Mouse (Mus musculus) liver, embryonic 11.5 days (tissue): ENCODE results near the gene Dnajc4. TPM values are rescaled to one million over a fixed set of nuclear protein-coding genes. Genes with fewer than 3 reads are reported as not detected.

Source experiments
- ATAC-seq: fragments of 200-750 bp; cut with Nextera tagmentation; replicated peaks from 2 replicates; pipeline ENCODE4 v1.8.0; 2017; ENCODE audit warnings: moderate number of reproducible peaks, mild to moderate bottlenecking, moderate TSS enrichment, moderate library complexity; ENCODE audit not compliant: low FRiP score
- DNase-seq: peaks from one replicate; pipeline ENCODE4 v3.0.0-alpha.2; 2017; ENCODE audit warnings: low spot score
- H3K27ac ChIP-seq: fragments of 300-500 bp; sonication (generic); 2 replicates; pipeline ENCODE4 v1.5.1; 2014; ENCODE audit warnings: mild to moderate bottlenecking, low read depth, low read length, control low read depth
- H3K27me3 ChIP-seq: fragments of 300-500 bp; sonication (generic); replicated peaks from 2 replicates; pipeline ENCODE4 v1.6.1; 2014; ENCODE audit warnings: low read length, mixed read lengths; ENCODE audit not compliant: control insufficient read depth, insufficient read depth
- H3K36me3 ChIP-seq: fragments of 300-500 bp; sonication (generic); 2 replicates; pipeline ENCODE4 v1.6.1; 2014; ENCODE audit warnings: mild to moderate bottlenecking, low read length, moderate library complexity, mixed read lengths; ENCODE audit not compliant: control insufficient read depth, insufficient read depth
- H3K4me1 ChIP-seq: fragments of 300-500 bp; sonication (generic); replicated peaks from 2 replicates; pipeline ENCODE4 v1.6.1; 2014; ENCODE audit warnings: low read length, mixed read lengths; ENCODE audit not compliant: control insufficient read depth, insufficient read depth
- H3K4me2 ChIP-seq: fragments of 300-500 bp; sonication (generic); 2 replicates; pipeline ENCODE4 v1.6.1; 2014; ENCODE audit warnings: mild to moderate bottlenecking, control low read depth, moderate library complexity
- H3K4me3 ChIP-seq: fragments of 300-500 bp; sonication (generic); 2 replicates; pipeline ENCODE4 v1.5.1; 2014; ENCODE audit warnings: low read depth, low read length, control low read depth
- H3K9ac ChIP-seq: fragments of 300-500 bp; sonication (generic); 2 replicates; pipeline ENCODE4 v1.6.1; 2014; ENCODE audit warnings: low read depth, low read length, control low read depth
- H3K9me3 ChIP-seq: fragments of 300-500 bp; sonication (generic); 2 replicates; pipeline ENCODE4 v1.6.1; 2016; ENCODE audit warnings: low read length, inconsistent platforms, mixed read lengths; ENCODE audit not compliant: control insufficient read depth
- WGBS: fragments of 180-500 bp; shearing (Covaris S2); extraction: QIAGEN DNeasy Blood & Tissue Kit; methylation state at CpG from one replicate; pipeline ENCODE4 v1.1.7; 2014; 5-methylcytosine and 5-hydroxymethylcytosine counted together
- polyA plus RNA-seq: library from polyadenylated mRNA; unstranded; fragments of >200 nt; fragmentation: Nextera tagmentation; extraction: Ambion mirVana; gene quantifications from 2 replicates; pipeline ENCODE4 v1.2.1, GENCODE M21; 2014

Gene Dnajc4
- polyA plus RNA-seq, 1 experiment from 2014 or later: 14.7 TPM

DNA sequence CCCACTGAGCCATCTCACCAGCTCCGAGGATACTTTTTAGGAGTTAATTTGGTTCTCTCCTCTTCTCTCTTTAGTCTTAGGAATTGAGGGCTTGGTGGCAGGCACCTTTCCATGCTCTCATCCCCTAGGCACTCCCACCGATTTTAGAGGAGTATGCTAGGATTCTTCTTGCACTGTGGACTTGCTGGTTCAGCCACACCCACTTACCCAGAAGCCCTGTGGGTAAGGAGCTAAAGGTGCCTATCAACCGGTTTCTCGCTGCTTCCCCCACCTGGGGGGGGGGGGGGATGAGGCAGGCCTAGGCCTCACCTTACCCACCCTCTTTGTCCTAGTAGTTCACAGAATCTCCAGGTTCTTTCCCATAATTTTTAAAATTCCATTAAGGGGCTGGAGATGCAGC lies 44.6 kb downstream of the Dnajc4 start:
- DNase-seq: no peak
- Histone ChIP-seq H3K36me3 (0 out of 2 replicates have a peak, but pooled peaks cover 3% of the 10 kb centered on the region), H3K4me2 (no peak overlapping the region), H3K27ac (no peak overlapping the region), H3K4me1 (peaks cover 26% of the 10 kb centered on the region), H3K9me3 (no peaks in the 10 kb centered on the region), H3K4me3 (no peak overlapping the region), H3K27me3 (no peaks in the 10 kb centered on the region), H3K9ac (no peak overlapping the region)
- ATAC-seq: no peak
- 56% methylated on average over 4 of the region's 4 CpGs for WGBS

DNA sequence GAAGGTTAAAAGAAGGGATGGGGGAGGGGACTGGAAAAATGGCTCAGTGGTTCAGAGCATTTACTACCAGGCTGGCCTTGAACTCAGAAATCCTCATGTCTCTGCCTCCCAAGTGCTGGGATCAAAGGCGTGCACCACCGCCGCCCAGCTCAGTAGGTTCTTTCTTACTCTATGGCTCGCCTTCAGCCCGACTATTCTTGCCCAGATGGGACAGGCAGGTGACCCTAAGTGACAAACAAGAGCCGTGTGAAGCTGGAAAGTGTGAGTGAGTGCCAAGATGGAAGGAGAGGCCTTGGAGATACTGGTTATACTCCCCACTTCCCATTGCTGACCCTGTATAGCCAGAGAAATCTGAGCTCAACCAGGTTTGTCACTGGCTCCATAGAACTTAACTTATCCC lies 48.7 kb downstream of the Dnajc4 start:
- 0 out of 2 replicates have a peak, but pooled peaks cover 3% of the 10 kb centered on the region for H3K36me3 ChIP-seq
- no peak overlapping the region for H3K4me2 ChIP-seq
- WGBS: 88% methylated on average over 6 of the region's 6 CpGs
- DNase-seq: no peak
- H3K4me1 ChIP-seq: peaks cover 16% of the 10 kb centered on the region
- H3K27me3 ChIP-seq: no peaks in the 10 kb centered on the region
- H3K27ac ChIP-seq: no peak overlapping the region
- no peak for ATAC-seq
- H3K9me3 ChIP-seq: no peaks in the 10 kb centered on the region
- H3K9ac ChIP-seq: no peak overlapping the region
- no peak overlapping the region for H3K4me3 ChIP-seq

DNA sequence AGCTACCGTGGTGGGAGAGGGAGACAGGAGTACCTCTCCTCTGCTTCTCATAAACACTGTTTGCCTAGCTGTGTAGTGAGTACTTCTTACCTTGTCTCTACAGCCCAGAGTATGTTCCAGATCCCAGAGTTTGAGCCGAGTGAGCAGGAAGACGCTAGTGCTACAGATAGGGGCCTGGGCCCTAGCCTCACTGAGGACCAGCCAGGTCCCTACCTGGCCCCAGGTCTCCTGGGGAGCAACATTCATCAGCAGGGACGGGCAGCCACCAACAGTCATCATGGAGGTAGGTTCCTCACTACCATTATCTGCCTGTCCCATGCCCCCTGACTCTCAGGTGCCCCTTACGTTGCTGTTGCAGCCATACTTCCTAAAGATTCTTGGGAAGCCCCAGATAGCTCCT lies 49.6 kb downstream of the Dnajc4 start:
- H3K4me2 ChIP-seq: peak overlapping the region; percentile 96
- no peak for DNase-seq
- WGBS: 25% methylated on average over 5 of the region's 5 CpGs
- H3K27ac ChIP-seq: peak overlapping the region; percentile 87
- no peaks in the 10 kb centered on the region for H3K9me3 ChIP-seq
- peak; percentile 11; the same call in 1 of the 2 replicates for ATAC-seq
- peak overlapping the region; percentile 70 for H3K4me3 ChIP-seq
- peaks cover 16% of the 10 kb centered on the region for H3K4me1 ChIP-seq
- 0 out of 2 replicates have a peak, but pooled peaks cover 3% of the 10 kb centered on the region for H3K36me3 ChIP-seq
- H3K9ac ChIP-seq: peak overlapping the region; percentile 83
- no peaks in the 10 kb centered on the region for H3K27me3 ChIP-seq

DNA sequence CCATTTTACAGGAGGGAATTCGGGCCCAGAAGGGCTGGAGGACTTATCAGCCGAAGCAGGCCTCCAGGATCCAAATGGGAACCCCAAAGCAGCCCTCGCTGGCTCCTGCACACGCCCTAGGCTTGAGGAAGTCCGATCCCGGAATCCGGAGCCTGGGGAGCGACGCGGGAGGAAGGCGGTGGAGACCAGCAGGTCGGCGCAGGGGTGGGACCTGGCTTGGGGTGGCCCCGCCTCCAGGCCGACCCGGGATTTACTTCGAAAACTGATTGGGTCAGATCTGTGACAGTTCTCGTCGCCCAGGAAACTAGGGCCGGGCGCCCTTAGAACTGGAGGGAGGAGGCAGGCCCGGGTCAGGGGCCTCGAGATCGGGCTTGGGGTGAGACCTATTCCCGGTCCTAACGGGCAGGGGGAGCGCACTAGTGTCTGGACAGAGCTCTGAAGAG lies 50.1 kb downstream of the Dnajc4 start, which contains the start of gene Gpr137:
Gpr137 (minus strand) TSS at position 232 of the 443 bp plus-strand sequence.
- H3K36me3 ChIP-seq: 0 out of 2 replicates have a peak, but pooled peaks cover 3% of the 10 kb centered on the region
- H3K9ac ChIP-seq: peak within 1 kb of the TSS; percentile 83
- H3K4me2 ChIP-seq: peak within 1 kb of the TSS; percentile 96
- peak; percentile 92 for ATAC-seq
- no peaks in the 10 kb centered on the region for H3K27me3 ChIP-seq
- under 1% methylated on average over 27 of the region's 27 CpGs for whole genome bisulfite sequencing
- H3K4me1 ChIP-seq: peaks cover 16% of the 10 kb centered on the region
- DNase-seq: peak; percentile 94
- no peaks in the 10 kb centered on the region for H3K9me3 ChIP-seq
- H3K4me3 ChIP-seq: peak within 1 kb of the TSS; percentile 70
- peak within 1 kb of the TSS; percentile 87 for H3K27ac ChIP-seq

DNA sequence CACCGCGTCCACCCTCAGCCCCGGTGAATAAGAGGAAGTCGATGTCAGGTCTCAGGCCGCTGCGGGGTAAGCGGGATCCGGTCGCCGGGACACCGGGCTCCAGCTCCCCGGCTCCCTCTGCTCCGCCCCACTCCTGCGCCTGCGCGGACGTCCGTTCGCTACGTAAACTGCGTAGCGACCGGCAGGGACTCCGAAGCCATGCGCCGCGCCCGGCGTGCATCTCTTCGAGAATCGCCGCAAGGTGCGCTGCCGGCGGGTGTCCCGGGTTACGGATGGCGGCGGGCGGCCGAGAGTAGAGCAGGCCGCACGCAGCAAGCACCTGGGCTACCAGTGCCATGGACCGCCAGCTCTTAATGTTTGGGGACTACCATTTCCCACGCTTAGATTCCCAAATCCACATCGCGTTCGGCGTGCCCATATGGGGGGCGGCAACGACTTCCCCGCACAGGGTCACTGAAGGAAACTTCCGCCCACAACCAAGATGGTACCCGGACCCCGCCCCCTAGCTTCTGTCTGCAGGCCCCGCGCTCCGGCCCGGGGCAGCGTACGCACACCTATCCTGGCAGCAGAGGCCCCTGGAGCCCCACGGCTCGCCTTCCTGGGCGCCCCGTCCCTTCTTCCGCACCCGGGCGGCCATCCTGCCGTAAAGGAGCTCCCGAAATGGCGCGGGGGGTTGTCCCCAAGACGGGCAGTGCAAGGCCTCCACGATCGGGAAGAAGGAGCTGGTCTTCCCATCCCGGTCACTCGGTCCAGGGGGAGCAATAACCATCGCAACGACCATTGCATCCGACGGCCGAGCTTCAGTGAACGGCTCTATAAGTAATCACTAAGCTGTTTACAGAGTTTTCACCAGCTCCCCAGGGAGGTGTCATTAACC lies 50.8 kb downstream of the Dnajc4 start, which contains the start of gene Bad:
Bad (plus strand) TSS at position 490 of the 877 bp plus-strand sequence.
- WGBS: under 1% methylated on average over 83 of the region's 83 CpGs
- H3K9ac ChIP-seq: peak within 1 kb of the TSS; percentile 83
- peak within 1 kb of the TSS; percentile 87 for H3K27ac ChIP-seq
- ATAC-seq (peak; percentile 80), DNase-seq (peak; percentile 94)
- H3K4me1 ChIP-seq: peaks cover 16% of the 10 kb centered on the region
- no peaks in the 10 kb centered on the region for H3K9me3 ChIP-seq
- no peaks in the 10 kb centered on the region for H3K27me3 ChIP-seq
- peak within 1 kb of the TSS; percentile 96 for H3K4me2 ChIP-seq
- 0 out of 2 replicates have a peak, but pooled peaks cover 3% of the 10 kb centered on the region for H3K36me3 ChIP-seq
- peak within 1 kb of the TSS; percentile 70 for H3K4me3 ChIP-seq

DNA sequence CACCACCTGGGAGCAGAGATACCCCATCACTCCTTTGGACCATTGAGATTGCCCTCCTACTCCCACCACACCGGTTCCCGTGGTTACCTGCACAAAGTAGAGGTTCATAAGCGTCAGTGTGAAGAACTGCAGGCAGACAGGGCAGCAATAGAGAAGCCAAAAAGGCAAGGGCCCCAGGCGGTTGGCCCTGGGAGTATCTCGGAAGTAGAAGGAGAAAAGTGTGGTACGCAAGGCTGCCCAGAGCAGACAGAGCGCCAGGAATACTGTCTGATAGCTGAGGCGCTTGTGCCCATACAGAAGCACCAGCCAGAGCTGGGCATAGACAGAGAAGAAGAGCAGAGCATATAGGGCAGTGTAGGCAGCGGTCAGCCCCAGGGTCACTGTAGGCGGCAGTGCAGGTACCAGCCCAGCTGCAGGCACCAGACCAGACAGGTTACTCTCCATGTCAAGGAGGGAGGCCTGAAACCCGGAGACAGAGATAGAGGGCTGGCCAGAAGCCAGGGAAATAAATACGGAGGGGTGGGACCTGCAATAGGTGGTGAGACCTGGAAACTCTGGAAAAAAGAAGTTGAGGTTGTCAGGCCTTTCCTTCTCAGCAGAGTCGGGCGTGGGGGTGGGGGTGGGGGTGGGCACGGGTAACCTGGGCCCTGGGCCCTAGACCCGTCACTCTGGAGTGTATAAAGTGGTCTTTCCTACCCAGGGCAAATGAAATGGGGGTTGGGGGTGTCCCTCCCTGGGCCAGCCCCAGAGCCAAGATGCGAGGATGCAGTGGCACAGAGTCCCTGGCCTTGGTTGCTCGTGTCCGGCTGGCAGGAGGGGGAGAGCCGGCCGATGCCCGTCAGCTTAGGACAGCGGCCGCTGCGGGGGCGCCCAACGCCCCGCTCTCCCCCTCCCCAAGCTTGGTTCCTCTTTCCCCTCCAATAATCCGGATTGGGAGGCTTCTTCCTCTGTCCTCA lies 51.7 kb downstream of the Dnajc4 start:
- 22% methylated on average over 29 of the region's 29 CpGs for WGBS
- peaks cover 6% of the 10 kb centered on the region for H3K27me3 ChIP-seq
- ATAC-seq (no peak), DNase-seq (peak; percentile 57)
- peaks cover 16% of the 10 kb centered on the region for H3K4me1 ChIP-seq
- H3K9me3 ChIP-seq: no peaks in the 10 kb centered on the region
- peak overlapping the region; percentile 83 for H3K9ac ChIP-seq
- H3K4me2 ChIP-seq: peak overlapping the region; percentile 96
- 0 out of 2 replicates have a peak, but pooled peaks cover 3% of the 10 kb centered on the region for H3K36me3 ChIP-seq
- H3K27ac ChIP-seq: peak overlapping the region; percentile 8; the same call in 1 of the 2 replicates
- peak overlapping the region; percentile 70 for H3K4me3 ChIP-seq

DNA sequence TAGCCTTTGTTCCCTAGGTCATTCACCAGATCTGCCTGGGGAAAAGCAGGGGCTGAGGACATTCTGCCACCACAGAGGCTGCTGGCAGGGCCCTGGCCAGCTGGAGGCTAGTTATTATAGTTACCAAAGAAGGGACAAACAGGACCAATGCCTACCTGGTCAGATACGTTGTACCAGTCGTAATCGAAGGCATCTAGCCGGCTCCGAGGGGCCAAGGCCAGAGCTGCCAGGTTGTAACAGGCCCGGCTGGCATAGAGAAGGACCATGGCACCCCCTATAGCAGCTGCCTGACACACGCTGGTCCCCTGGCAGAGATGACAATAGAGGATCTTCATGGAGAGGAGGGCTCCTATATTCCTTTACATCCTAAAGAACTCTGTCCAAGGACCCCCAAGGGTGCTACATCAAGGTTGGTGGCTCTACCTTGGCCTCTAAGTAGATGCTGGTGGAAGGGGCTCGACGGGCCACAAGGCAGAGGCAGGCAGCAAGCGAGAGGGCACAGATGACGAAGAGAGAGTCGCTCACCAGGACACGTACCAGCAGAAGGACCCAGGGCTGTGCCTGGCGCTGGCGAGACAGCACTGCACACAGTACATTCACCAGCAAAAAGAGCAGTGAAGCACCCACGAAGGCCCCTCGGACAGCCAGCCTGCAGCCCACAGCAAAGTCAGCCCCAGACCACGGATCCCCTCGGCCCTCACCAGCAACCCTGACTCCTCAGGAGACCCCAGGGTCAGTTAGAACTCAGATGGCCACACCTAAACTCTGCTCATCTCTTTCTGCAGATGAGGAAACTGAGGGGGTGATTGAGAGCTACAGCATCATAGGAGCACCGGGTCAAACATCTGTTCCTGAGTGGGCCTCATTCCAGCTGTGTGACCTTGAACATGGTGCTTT lies 53.0 kb downstream of the Dnajc4 start:
- Histone ChIP-seq H3K27ac (no peak overlapping the region), H3K9me3 (no peaks in the 10 kb centered on the region), H3K27me3 (peaks cover 19% of the 10 kb centered on the region), H3K9ac (no peak overlapping the region), H3K4me1 (peaks cover 16% of the 10 kb centered on the region), H3K4me2 (no peak overlapping the region), H3K36me3 (no peaks in the 10 kb centered on the region), H3K4me3 (no peak overlapping the region)
- WGBS: 88% methylated on average over 20 of the region's 20 CpGs
- DNase-seq: no peak
- ATAC-seq: no peak
